Mouse (Mus musculus) cortical plate, adult 2 months (tissue): ENCODE results near the gene Car12. TPM values are rescaled to one million over a fixed set of nuclear protein-coding genes. Genes with fewer than 3 reads are reported as not detected.

Experiments
- H3K27ac ChIP-seq: fragments of 200-500 bp; 2 replicates; pipeline ENCODE4 v1.5.1; 2012; ENCODE audit warnings: low read length, control low read depth, inconsistent platforms; ENCODE audit not compliant: insufficient read depth
- H3K4me1 ChIP-seq: fragments of 200-500 bp; 2 replicates; pipeline ENCODE4 v1.6.1; 2011; ENCODE audit warnings: low read length; ENCODE audit not compliant: control insufficient read depth, insufficient read depth
- H3K4me3 ChIP-seq: fragments of 200-500 bp; 2 replicates; pipeline ENCODE4 v1.5.1; 2011; ENCODE audit warnings: mild to moderate bottlenecking, low read length, control low read depth; ENCODE audit not compliant: insufficient read depth
- CTCF ChIP-seq: fragments of 200-500 bp; IDR thresholded peaks from 2 replicates; pipeline ENCODE4 v1.5.1; 2011; ENCODE audit warnings: mild to moderate bottlenecking, control low read depth, low read length; ENCODE audit not compliant: insufficient read depth; ENCODE audit errors: extremely low read depth
- POLR2A ChIP-seq: fragments of 200-500 bp; IDR thresholded peaks from 2 replicates; pipeline ENCODE4 v1.6.1; 2011; ENCODE audit warnings: mild to moderate bottlenecking, low read length, control low read depth; ENCODE audit not compliant: insufficient read depth; ENCODE audit errors: extremely low read depth
- polyA plus RNA-seq: library from polyadenylated mRNA; depleted of rRNA; stranded (reverse); fragments of >200 nt; gene quantifications from 2 replicates; pipeline ENCODE4 v1.2.3, GENCODE M21; 2012

The Car12 gene
- polyA plus RNA-seq, 1 experiment, result 6.0 TPM

DNA sequence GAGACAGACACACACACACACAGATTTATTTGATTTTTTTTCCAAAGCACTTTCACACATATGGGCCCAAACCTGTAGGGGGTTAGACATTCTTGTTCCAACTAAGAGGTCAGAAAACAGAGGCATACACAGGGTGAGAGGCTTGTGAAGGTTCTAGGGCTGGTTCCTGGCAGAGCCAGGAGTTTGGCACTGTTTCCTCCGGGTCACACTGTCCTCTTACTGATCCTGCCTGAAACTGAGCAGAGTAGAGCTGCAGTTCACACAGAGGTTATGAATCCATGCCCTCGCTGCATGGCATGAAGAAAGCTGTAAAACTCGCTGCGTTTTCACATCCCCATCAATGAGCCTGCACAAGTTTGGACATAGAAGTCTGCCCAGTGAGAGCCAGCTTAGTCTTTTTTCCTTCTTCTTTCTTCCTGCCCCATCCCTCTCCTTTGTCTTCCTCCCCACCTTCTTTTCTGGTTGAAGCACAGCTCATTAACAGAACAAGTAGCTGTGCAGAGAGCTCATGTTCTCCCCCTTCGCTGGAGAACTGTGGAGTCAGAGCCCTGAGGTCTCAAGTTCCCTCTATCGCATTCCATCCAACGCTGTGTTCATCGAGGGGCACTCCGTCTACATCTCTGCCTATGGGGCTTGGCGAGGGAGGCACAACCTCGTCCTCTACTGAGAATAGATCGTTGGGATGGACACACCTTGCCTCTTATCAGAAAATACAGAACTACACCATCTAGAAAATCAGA lies 4.5 kb upstream of the Car12 start:
- no peak for TF ChIP-seq CTCF
- TF ChIP-seq POLR2A, result no peak
- Histone ChIP-seq H3K4me3 (no peak overlapping the region), H3K27ac (no peak overlapping the region), H3K4me1 (peaks cover 3% of the 10 kb centered on the region)

DNA sequence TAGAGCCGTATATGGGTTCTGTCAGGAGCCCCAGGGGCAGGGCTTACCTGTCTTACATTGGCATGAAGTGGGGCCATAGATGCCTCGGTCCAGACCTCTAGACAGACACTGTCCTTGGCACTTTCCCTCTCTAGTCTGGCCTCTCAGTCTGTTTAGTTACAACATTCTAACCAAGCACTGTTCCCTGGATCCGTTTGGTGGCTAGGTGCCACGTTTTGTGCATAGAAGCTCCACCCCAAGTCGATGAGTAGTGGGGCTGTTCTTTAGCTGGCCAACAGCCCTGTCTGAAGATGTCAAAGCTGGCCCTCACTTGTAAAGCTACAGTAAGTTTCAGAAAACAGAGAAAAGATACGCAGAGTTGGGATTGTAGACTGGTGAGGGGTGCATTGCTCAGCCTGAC lies 2.9 kb upstream of the Car12 start:
- Histone ChIP-seq H3K4me3 (no peak overlapping the region), H3K27ac (no peak overlapping the region), H3K4me1 (peaks cover 3% of the 10 kb centered on the region)
- TF ChIP-seq CTCF, result no peak
- no peak for TF ChIP-seq POLR2A

DNA sequence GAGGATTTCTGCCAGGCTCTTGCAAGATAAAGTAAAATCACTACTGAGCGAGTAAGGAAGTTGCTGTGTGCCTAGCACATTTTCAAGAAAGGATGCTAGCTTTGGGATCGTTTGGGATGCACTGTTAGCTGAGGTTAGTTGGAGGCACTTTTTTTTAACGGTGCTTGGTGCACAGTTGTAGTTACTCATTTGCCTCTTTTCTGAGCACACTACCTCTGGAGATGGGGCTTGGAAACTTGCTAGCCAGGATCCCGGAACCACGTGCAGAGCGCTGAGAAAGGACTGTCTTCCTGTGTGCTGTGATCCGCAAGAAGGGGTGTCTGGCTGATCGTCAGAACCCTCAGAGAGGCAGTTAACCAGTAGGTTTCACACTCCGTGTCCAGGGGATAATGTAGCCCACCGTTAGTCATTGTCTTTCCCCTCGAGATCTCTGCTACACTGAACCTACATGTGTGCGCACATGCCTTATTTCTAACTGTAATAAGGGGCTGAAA lies 583 bp downstream of the Car12 start:
- Histone ChIP-seq H3K4me1 (peaks cover 2% of the 10 kb centered on the region), H3K27ac (no peak overlapping the region), H3K4me3 (peak overlapping the region; percentile 34)
- TF ChIP-seq CTCF, result no peak
- no peak for TF ChIP-seq POLR2A

DNA sequence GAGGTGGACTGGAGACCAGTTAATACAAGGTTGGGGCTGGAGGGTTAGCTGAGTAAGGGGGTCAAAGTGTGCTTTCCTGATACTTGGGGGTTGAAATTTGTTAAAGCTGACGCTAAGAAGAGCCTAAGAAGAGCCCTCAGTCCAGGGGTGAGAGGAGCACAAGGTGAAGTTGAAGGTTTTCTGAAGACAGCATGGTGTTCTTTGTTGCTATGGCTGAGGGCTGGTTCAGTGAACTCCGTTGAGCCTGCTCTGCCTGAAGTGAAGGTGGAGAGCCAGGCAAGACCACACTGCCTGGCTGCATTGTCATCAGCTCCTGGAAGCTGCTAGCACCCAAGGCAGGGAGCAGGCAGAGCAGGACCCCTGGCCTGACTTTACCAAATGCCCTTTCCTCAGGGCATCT lies 1.9 kb downstream of the Car12 start:
- Histone ChIP-seq H3K4me1 (no peaks in the 10 kb centered on the region), H3K27ac (no peak overlapping the region), H3K4me3 (no peak overlapping the region)
- no peak for TF ChIP-seq POLR2A
- TF ChIP-seq CTCF, result no peak

DNA sequence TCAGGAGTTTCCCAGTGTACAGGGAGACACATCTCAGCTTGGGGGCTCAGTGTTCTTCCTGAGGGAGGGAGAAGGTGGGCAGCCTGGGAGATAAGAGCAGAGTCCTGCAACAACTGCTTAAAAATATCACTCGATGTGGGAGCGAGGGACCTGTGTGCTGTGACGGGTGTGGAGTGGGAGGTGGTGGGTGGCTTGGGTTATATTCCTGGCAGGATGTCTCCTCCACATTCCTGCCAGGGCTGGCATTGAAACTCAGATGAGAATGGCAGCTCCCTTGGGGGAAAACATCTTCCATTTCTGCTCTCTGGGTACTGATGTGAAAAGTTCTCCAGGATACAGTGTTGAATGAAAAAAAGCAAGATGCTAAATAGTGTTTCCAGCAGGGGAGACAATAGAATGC lies 3.0 kb downstream of the Car12 start:
- TF ChIP-seq POLR2A (no peak), CTCF (no peak)
- H3K4me1 ChIP-seq, result no peaks in the 10 kb centered on the region
- no peak overlapping the region for H3K4me3 ChIP-seq
- H3K27ac ChIP-seq, result no peak overlapping the region

DNA sequence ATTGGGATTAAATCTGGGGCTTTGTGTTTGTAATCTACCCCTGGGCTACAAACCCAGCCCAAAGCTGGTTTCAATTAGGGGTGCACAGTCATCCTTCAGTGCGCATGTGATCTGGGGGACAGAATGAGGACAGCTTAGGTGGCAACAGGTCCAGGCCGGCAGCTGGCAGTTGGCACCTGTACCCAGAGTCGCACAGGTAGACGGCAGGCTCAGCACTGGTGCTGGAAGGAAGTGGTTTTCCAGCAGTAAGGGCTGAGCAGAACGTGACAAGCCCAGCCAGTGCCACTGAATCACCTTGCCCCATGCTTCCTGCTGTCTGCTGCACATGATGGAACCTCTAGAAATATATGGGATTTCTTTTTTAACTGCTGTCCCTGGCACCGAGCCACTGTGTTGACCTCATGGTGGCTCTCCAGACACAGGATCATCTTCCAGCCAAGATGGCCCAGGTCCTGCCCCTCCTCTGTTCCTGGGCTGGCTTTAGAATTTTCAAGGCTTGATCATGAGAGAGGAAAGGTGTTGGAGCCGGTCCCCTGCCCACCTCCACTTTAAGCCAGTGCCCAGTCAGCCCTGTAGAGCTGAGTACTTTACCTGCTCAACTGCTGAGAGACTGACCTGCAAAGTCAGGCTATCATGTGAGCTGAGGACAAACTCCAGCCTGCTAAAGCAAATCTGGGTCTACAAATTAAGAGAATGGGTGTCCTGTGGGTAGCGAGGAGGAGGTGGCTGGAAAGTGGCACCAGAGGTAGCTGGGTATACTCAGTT lies 7.4 kb downstream of the Car12 start:
- H3K27ac ChIP-seq, result no peak overlapping the region
- peaks cover 8% of the 10 kb centered on the region; the same call in 1 of the 2 replicates for H3K4me1 ChIP-seq
- TF ChIP-seq POLR2A, result no peak
- no peak for TF ChIP-seq CTCF
- no peak overlapping the region for H3K4me3 ChIP-seq

DNA sequence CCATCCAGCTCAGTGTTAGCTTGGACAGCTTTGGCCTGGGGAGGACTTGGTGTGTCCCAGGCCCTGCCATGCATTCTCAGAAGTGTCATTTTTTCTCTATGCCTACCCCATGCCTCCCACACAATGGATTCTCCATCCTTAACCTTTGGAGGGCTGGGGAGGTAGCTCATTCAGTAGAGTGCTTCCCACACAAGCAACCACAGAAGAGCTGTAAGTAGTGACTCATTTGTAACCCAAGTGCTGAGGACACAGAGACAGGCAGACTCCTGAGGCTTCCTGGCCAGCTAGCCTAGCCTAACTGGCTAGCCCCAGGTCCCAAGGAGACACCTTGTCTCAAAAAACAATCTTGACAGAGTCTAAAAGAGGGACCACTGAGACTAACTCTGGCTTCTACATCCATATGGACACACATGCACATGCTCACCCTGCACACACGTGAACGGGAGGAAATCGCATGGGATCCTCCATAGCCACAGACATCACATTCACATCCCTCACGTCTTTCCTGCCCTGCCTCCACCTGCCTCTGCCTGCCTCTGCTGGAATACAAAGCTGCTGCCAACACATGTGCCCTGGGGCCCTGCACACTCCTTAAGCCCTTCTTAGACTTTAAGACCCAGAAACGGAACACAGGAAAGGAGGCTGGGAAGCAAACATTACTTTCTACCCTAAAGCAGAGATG lies 8.8 kb downstream of the Car12 start:
- TF ChIP-seq CTCF (no peak), POLR2A (no peak)
- Histone ChIP-seq H3K4me3 (no peak overlapping the region), H3K4me1 (peaks cover 8% of the 10 kb centered on the region; the same call in 1 of the 2 replicates), H3K27ac (no peak overlapping the region)

DNA sequence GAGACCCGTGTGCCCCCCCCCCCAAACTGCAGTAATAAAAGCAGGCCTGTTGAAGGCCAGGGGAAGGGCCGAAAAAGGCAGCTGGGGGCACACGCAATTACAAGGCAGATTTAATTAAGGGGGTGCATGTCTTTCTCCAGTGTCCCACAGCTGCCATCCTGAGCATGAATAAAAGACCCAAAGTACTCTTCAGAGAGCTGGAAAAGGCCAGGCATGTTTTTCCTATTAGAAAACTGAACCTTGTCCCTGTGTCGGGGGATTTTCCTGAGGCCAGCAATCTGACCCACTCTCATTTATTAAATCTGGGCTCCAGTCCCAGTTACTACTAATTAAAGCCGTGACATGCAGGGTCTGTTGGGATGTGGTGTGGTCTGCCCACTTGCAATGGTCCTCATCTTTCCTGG lies 9.4 kb downstream of the Car12 start:
- TF ChIP-seq CTCF, result no peak
- no peak for TF ChIP-seq POLR2A
- Histone ChIP-seq H3K4me3 (no peak overlapping the region), H3K4me1 (peaks cover 8% of the 10 kb centered on the region; the same call in 1 of the 2 replicates), H3K27ac (no peak overlapping the region)

DNA sequence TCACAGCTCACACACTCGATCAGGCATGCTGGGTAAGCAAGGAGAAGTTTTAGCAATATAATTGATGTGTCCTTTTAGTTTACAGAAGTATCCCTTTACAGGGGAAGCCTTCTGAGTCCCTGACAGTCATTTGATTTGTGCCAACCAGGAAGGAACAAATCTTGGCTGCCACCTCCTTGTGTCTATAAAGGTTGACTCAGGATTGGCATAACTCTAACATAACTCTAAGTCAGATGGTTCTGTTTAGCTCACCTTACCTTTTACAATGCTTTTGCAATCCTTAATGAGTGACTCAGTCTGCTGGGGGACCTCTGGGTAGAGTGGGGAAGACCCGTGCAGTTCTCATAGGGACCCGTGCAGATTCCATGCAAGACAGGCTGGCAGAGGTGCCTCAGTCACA lies 12.1 kb downstream of the Car12 start:
- H3K4me3 ChIP-seq, result no peak overlapping the region
- H3K27ac ChIP-seq, result no peak overlapping the region
- peaks cover 8% of the 10 kb centered on the region; the same call in 1 of the 2 replicates for H3K4me1 ChIP-seq
- TF ChIP-seq CTCF (no peak), POLR2A (no peak)

DNA sequence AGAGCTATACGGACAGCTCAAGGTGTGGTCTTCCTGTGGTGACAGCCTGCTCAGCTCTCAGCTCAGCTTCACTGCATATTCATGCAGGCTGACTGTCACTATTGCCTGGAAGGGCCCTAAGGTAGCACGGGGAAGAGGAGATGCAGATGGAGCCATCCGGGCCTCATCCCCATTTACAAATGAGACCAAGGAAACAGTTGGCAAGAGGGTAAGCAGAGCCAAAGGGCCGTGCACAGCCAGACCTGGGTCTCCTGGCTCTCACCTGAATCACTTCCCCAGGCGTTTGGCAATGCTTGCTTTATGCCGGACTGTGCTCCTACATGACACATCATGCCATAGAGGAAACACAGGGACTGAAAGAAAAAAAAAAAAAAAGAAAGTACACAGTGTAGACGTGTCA lies 13.8 kb downstream of the Car12 start:
- Histone ChIP-seq H3K27ac (no peak overlapping the region), H3K4me3 (no peak overlapping the region), H3K4me1 (peaks cover 4% of the 10 kb centered on the region; the same call in 1 of the 2 replicates)
- no peak for TF ChIP-seq POLR2A
- no peak for TF ChIP-seq CTCF
